Mouse (Mus musculus) heart, embryonic 12.5 days (tissue): ENCODE data around the gene Nfic. TPM values are rescaled to one million over a fixed set of nuclear protein-coding genes. Genes with fewer than 3 reads are reported as not detected.

Experiments used
- ATAC-seq: fragments of 200-750 bp; cut with Nextera tagmentation; 2 replicates; pipeline ENCODE4 v1.8.0; 2017; ENCODE audit warnings: moderate TSS enrichment, moderate library complexity; ENCODE audit not compliant: insufficient number of reproducible peaks, low FRiP score
- H3K27ac ChIP-seq: fragments of 300-500 bp; sonication (generic); 2 replicates; pipeline ENCODE4 v1.5.1; 2016; ENCODE audit warnings: mild to moderate bottlenecking, moderate library complexity; ENCODE audit not compliant: poor library complexity, severe bottlenecking
- H3K27me3 ChIP-seq: fragments of 300-500 bp; sonication (generic); replicated peaks from 2 replicates; pipeline ENCODE4 v1.6.1; 2016; ENCODE audit warnings: mild to moderate bottlenecking, moderate library complexity
- H3K36me3 ChIP-seq: fragments of 300-500 bp; sonication (generic); 2 replicates; pipeline ENCODE4 v1.6.1; 2016; ENCODE audit warnings: mild to moderate bottlenecking, moderate library complexity
- H3K4me1 ChIP-seq: fragments of 300-500 bp; sonication (generic); replicated peaks from 2 replicates; pipeline ENCODE4 v1.6.1; 2016; ENCODE audit warnings: mild to moderate bottlenecking
- H3K4me2 ChIP-seq: fragments of 300-500 bp; sonication (generic); 2 replicates; pipeline ENCODE4 v1.6.1; 2016; ENCODE audit warnings: mild to moderate bottlenecking, moderate library complexity
- H3K4me3 ChIP-seq: fragments of 300-500 bp; sonication (generic); 2 replicates; pipeline ENCODE4 v1.5.1; 2016; ENCODE audit warnings: mild to moderate bottlenecking
- H3K9ac ChIP-seq: fragments of 300-500 bp; sonication (generic); 2 replicates; pipeline ENCODE4 v1.6.1; 2016; ENCODE audit warnings: mild to moderate bottlenecking, moderate library complexity
- H3K9me3 ChIP-seq: fragments of 300-500 bp; sonication (generic); replicated peaks from 2 replicates; pipeline ENCODE4 v1.6.1; 2016; ENCODE audit warnings: mild to moderate bottlenecking, moderate library complexity
- WGBS: fragments of 180-500 bp; shearing (Covaris S2); methylation state at CpG from one replicate; pipeline ENCODE4 v1.1.7; 2016; 5-methylcytosine and 5-hydroxymethylcytosine counted together
- polyA plus RNA-seq: library from polyadenylated mRNA; unstranded; fragments of >200 nt; fragmentation: Nextera tagmentation; extraction: Ambion mirVana; gene quantifications from 2 replicates; pipeline ENCODE4 v1.2.1, GENCODE M21; 2016

The Nfic gene
- polyA plus RNA-seq, 1 experiment from 2014 or later: 40.7 TPM

DNA sequence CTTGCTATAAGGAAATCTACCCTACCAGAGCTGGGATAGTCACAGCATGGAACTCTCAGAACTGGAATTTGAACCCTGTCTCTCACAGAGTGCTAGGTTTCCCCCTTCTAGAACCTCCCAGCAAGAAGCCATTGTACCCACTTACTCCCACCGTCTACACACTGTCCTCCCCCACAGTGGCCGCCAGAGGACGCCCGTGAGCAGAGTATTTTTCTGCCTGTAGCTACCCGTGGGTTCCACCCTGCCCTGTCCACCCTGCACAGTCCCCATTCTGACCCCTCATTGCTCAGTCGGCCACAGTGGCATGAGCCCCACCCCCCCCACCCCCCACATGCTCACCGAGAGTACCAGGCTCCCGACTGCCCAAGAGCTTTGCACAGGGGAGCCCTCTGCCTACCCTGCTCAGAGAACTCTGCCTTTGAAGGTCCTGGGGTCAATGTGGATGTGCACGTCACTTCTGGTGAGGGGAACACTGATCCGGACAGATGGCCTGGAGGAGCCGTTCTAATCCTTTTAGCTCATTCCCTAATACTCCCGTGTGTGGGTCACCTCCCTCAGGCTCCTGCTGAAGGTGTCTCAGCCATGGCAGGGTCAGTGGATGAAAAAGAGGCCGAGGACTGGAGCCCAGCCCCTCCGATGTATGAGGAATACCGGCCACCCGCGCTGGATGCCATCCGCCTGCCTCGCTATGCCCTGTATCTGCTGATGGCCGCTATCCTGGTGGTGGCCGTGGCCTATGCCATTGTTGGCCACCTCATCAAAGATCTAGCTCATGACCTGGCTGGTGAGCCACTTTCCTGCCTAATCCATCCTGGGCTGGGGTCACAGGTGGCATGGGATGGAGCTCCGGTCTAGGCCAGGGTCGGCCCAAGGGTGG lies 65.4 kb downstream of the Nfic start:
- Histone ChIP-seq H3K36me3 (peaks cover 34% of the 10 kb centered on the region), H3K27me3 (no peaks in the 10 kb centered on the region), H3K9me3 (no peaks in the 10 kb centered on the region), H3K27ac (peak overlapping the region; percentile 47; the same call in 1 of the 2 replicates), H3K4me1 (peaks cover 43% of the 10 kb centered on the region), H3K9ac (peak overlapping the region; percentile 52), H3K4me3 (no peak overlapping the region), H3K4me2 (no peak overlapping the region)
- WGBS: 58% methylated on average over 23 of the region's 23 CpGs
- ATAC-seq: peak; percentile 46

DNA sequence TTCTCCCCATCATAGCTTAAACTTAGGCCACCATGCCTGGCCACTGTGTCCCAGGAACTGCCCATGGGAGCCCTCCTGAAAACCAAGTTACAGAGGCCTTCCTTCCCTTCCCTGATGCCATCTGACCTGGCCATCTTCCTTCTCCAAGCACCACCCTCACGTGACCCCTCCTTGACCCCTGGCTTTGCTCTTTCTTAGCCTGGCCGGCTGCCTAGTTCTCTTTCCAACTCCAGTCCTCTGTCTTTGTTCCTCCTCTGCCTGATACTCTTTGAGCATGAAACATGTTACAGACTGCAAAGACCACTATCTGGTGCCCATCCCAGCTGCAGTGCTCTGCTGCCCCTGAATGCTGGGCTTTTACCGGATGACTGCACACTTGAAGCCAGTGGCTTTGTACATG lies 66.1 kb downstream of the Nfic start:
- H3K27ac ChIP-seq: peak overlapping the region; percentile 47; the same call in 1 of the 2 replicates
- ATAC-seq: no peak

GRCm38 (mm10) chr10:81388505-81389055 lies 66.9 kb downstream of the Nfic start, which contains the start of gene Gm48552:
Gene Gm48552, plus strand, starts transcription at chr10:81389005.
- 80% methylated on average over 5 of the region's 5 CpGs for WGBS
- H3K27me3 ChIP-seq: no peaks in the 10 kb centered on the region
- H3K4me1 ChIP-seq: peaks cover 41% of the 10 kb centered on the region
- H3K27ac ChIP-seq: peak within 1 kb of the TSS; percentile 47; the same call in 1 of the 2 replicates
- no peak for ATAC-seq
- no peak within 1 kb of the TSS for H3K4me2 ChIP-seq
- H3K9me3 ChIP-seq: no peaks in the 10 kb centered on the region
- peaks cover 34% of the 10 kb centered on the region for H3K36me3 ChIP-seq
- no peak within 1 kb of the TSS for H3K4me3 ChIP-seq
- H3K9ac ChIP-seq: peak within 1 kb of the TSS; percentile 52; the same call in 1 of the 2 replicates

More for the DNA sequence above, 66.1 kb downstream of the Nfic start:
- Histone ChIP-seq H3K4me3 (no peak overlapping the region), H3K27me3 (no peaks in the 10 kb centered on the region), H3K4me2 (no peak overlapping the region), H3K9ac (peak overlapping the region; percentile 52; the same call in 1 of the 2 replicates), H3K36me3 (peaks cover 34% of the 10 kb centered on the region), H3K4me1 (peaks cover 46% of the 10 kb centered on the region), H3K9me3 (no peaks in the 10 kb centered on the region)
- 53% methylated on average over 3 of the region's 3 CpGs for WGBS

GRCm38 (mm10) chr10:81387716-81388115 lies 67.7 kb downstream of the Nfic start:
- ATAC-seq: no peak
- no peak overlapping the region for H3K27ac ChIP-seq
- H3K9me3 ChIP-seq: no peaks in the 10 kb centered on the region
- peaks cover 34% of the 10 kb centered on the region for H3K36me3 ChIP-seq
- WGBS: 93% methylated on average over 20 of the region's 20 CpGs
- H3K27me3 ChIP-seq: no peaks in the 10 kb centered on the region
- no peak overlapping the region for H3K4me3 ChIP-seq
- no peak overlapping the region for H3K9ac ChIP-seq
- no peak overlapping the region for H3K4me2 ChIP-seq
- H3K4me1 ChIP-seq: peaks cover 32% of the 10 kb centered on the region

- peaks cover 34% of the 10 kb centered on the region for H3K36me3 ChIP-seq
- H3K9me3 ChIP-seq: no peaks in the 10 kb centered on the region
- peaks cover 40% of the 10 kb centered on the region for H3K4me1 ChIP-seq
- no peak for ATAC-seq
- peak overlapping the region; percentile 86 for H3K4me2 ChIP-seq
- 0 out of 2 replicates have a peak overlapping the region, but pooled peaks have one; percentile 78 for H3K9ac ChIP-seq
- WGBS: 77% methylated on average over 22 of the region's 22 CpGs
- no peak overlapping the region for H3K27ac ChIP-seq
- H3K4me3 ChIP-seq: peak overlapping the region; percentile 70; the same call in 1 of the 2 replicates
- no peaks in the 10 kb centered on the region for H3K27me3 ChIP-seq
These were observed 69.7 kb downstream of the Nfic start for GRCm38 (mm10) chr10:81385603-81386306.

- ATAC-seq: 0 out of 2 replicates have a peak, but pooled peaks have one; percentile 12
These were observed 70.8 kb downstream of the Nfic start for GRCm38 (mm10) chr10:81384605-81384982.

DNA sequence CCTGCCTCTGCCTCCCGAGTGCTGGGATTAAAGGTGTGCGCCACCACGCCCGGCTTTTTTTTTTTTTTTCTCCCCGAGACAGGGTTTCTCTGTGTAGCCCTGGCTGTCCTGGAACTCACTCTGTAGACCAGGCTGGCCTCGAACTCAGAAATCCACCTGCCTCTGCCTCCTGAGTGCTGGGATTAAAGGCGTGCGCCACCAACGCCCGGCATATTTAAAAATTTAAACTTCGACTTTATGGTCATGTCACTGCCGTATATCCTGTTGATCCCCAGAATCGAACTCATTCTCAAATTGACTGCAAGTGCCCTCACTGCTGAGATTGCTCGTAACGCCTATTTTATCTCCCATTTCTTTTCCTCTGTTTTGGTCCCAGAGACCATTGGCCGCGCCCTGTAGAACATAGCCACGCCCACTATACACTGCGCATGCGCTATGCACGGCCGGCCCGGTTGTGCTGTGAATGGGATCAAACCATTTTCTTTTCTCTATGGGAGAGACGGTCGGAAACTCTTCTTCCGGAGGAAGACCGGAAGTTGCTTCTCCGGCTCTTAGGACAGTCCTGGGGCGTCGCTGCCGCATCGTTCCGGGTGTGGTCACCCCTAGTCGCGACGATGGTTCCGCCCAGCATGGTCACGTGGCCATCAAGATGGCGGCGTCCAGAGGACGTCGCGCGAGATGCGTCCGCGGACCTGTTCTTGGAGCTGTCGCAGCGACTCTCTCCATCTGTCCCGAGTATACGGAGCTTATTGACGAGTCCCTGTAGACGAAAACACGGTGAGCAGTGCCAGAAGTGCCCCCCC lies 71.4 kb downstream of the Nfic start, which contains the start of the genes Dohh and Gm48551:
Gene Dohh, plus strand, starts transcription at position 627 of the 803 bp plus-strand sequence.
Gene Gm48551, plus strand, starts transcription at position 665 of the 803 bp plus-strand sequence.
- no peaks in the 10 kb centered on the region for H3K27me3 ChIP-seq
- H3K4me3 ChIP-seq: peak within 1 kb of the TSS; percentile 70
- H3K4me2 ChIP-seq: peak within 1 kb of the TSS; percentile 86
- 7% methylated on average over 54 of the region's 54 CpGs for WGBS
- peak; percentile 90 for ATAC-seq
- peaks cover 30% of the 10 kb centered on the region for H3K4me1 ChIP-seq
- peak within 1 kb of the TSS; percentile 78 for H3K9ac ChIP-seq
- peaks cover 34% of the 10 kb centered on the region for H3K36me3 ChIP-seq
- no peaks in the 10 kb centered on the region for H3K9me3 ChIP-seq
- H3K27ac ChIP-seq: peak within 1 kb of the TSS; percentile 77

More at GRCm38 (mm10) chr10:81384605-81384982, 70.8 kb downstream of the Nfic start:
- WGBS: under 1% methylated on average over 19 of the region's 19 CpGs
- Histone ChIP-seq H3K9me3 (no peaks in the 10 kb centered on the region), H3K4me2 (peak overlapping the region; percentile 86), H3K27me3 (no peaks in the 10 kb centered on the region), H3K4me1 (peaks cover 33% of the 10 kb centered on the region), H3K36me3 (peaks cover 34% of the 10 kb centered on the region), H3K27ac (peak overlapping the region; percentile 77), H3K4me3 (peak overlapping the region; percentile 70), H3K9ac (peak overlapping the region; percentile 78)

- Histone ChIP-seq H3K4me1 (peaks cover 34% of the 10 kb centered on the region), H3K36me3 (peaks cover 14% of the 10 kb centered on the region), H3K27me3 (no peaks in the 10 kb centered on the region), H3K27ac (peak overlapping the region; percentile 58), H3K9me3 (no peaks in the 10 kb centered on the region), H3K4me2 (0 out of 2 replicates have a peak overlapping the region, but pooled peaks have one; percentile 2), H3K9ac (no peak overlapping the region), H3K4me3 (no peak overlapping the region)
- ATAC-seq: peak; percentile 16
- WGBS: 37% methylated on average over 5 of the region's 5 CpGs
These were observed 73.4 kb downstream of the Nfic start for GRCm38 (mm10) chr10:81382039-81382438.

- H3K27ac ChIP-seq: no peak overlapping the region
- H3K9ac ChIP-seq: no peak overlapping the region
- peaks cover 14% of the 10 kb centered on the region for H3K36me3 ChIP-seq
- ATAC-seq: no peak
- no peak overlapping the region for H3K4me3 ChIP-seq
- H3K27me3 ChIP-seq: no peaks in the 10 kb centered on the region
- 84% methylated on average over 6 of the region's 6 CpGs for WGBS
- H3K4me1 ChIP-seq: peaks cover 40% of the 10 kb centered on the region
- H3K9me3 ChIP-seq: no peaks in the 10 kb centered on the region
- H3K4me2 ChIP-seq: no peak overlapping the region
These were observed 75.5 kb downstream of the Nfic start for GRCm38 (mm10) chr10:81379809-81380378.

GRCm38 (mm10) chr10:81379183-81379553 lies 76.3 kb downstream of the Nfic start:
- peak overlapping the region; percentile 72 for H3K27ac ChIP-seq
- peak overlapping the region; percentile 73 for H3K4me2 ChIP-seq
- WGBS: 56% methylated on average over 3 of the region's 3 CpGs
- H3K27me3 ChIP-seq: no peaks in the 10 kb centered on the region
- H3K4me3 ChIP-seq: peak overlapping the region; percentile 94
- peaks cover 19% of the 10 kb centered on the region for H3K36me3 ChIP-seq
- H3K9ac ChIP-seq: peak overlapping the region; percentile 65
- H3K9me3 ChIP-seq: no peaks in the 10 kb centered on the region
- no peak for ATAC-seq
- H3K4me1 ChIP-seq: peaks cover 38% of the 10 kb centered on the region
